Mouse (Mus musculus) forebrain, embryonic 13.5 days (tissue): ENCODE measurements around the gene Slc39a7. TPM values are rescaled to one million over a fixed set of nuclear protein-coding genes. Genes with fewer than 3 reads are reported as not detected.
"Not testable (repeated sequence)": the region's sequence is repeated elsewhere in the genome, so short reads cannot be mapped to it uniquely, and the experiment has no call there.

Experiments
- ATAC-seq: fragments of 200-750 bp; cut with Nextera tagmentation; 2 replicates; pipeline ENCODE4 v1.8.0; 2017
- H3K27ac ChIP-seq: fragments of 300-500 bp; sonication (generic); 2 replicates; pipeline ENCODE4 v1.5.1; 2015; ENCODE audit warnings: inconsistent platforms, mild to moderate bottlenecking, moderate library complexity
- H3K27me3 ChIP-seq: fragments of 300-500 bp; sonication (generic); 2 replicates; pipeline ENCODE4 v1.6.1; 2015; ENCODE audit warnings: mild to moderate bottlenecking, inconsistent platforms
- H3K36me3 ChIP-seq: fragments of 300-500 bp; sonication (generic); 2 replicates; pipeline ENCODE4 v1.6.1; 2015; ENCODE audit warnings: mild to moderate bottlenecking, inconsistent platforms; ENCODE audit not compliant: poor library complexity, severe bottlenecking
- H3K4me1 ChIP-seq: fragments of 300-500 bp; sonication (generic); 2 replicates; pipeline ENCODE4 v1.6.1; 2015; ENCODE audit warnings: inconsistent platforms
- H3K4me2 ChIP-seq: fragments of 300-500 bp; sonication (generic); 2 replicates; pipeline ENCODE4 v1.6.1; 2015; ENCODE audit warnings: inconsistent platforms, mild to moderate bottlenecking, moderate library complexity
- H3K4me3 ChIP-seq: fragments of 300-500 bp; sonication (generic); 2 replicates; pipeline ENCODE4 v1.5.1; 2015; ENCODE audit warnings: mild to moderate bottlenecking, inconsistent platforms
- H3K9ac ChIP-seq: fragments of 300-500 bp; sonication (generic); 2 replicates; pipeline ENCODE4 v1.6.1; 2015; ENCODE audit warnings: mild to moderate bottlenecking, inconsistent platforms
- H3K9me3 ChIP-seq: fragments of 300-500 bp; sonication (generic); replicated peaks from 2 replicates; pipeline ENCODE4 v1.6.1; 2016; ENCODE audit warnings: inconsistent platforms
- WGBS: fragments of 180-500 bp; shearing (Covaris S2); methylation state at CpG from one replicate; pipeline ENCODE4 v1.1.7; 2015; 5-methylcytosine and 5-hydroxymethylcytosine counted together
- polyA plus RNA-seq: library from polyadenylated mRNA; unstranded; fragments of >200 nt; fragmentation: Nextera tagmentation; extraction: Ambion mirVana; gene quantifications from 2 replicates; pipeline ENCODE4 v1.2.1, GENCODE M21; 2015

Gene Slc39a7
- polyA plus RNA-seq, 1 experiment from 2014 or later = 139 TPM

- Histone ChIP-seq H3K4me1 (peaks cover 47% of the 10 kb centered on the region), H3K9ac (0 out of 2 replicates have a peak overlapping the region, but pooled peaks have one; percentile 96), H3K4me2 (no peak overlapping the region), H3K4me3 (no peak overlapping the region; the same call in 1 of the 2 replicates), H3K9me3 (0 out of 2 replicates have a peak, but pooled peaks cover 4% of the 10 kb centered on the region), H3K27me3 (no peaks in the 10 kb centered on the region), H3K36me3 (peaks cover 45% of the 10 kb centered on the region), H3K27ac (no peak overlapping the region)
- ATAC-seq = no peak
- WGBS = 97% methylated on average over 20 of the region's 20 CpGs
Measured at GRCm38 (mm10) chr17:34022987-34023386, 8.5 kb downstream of the Slc39a7 start.

GRCm38 (mm10) chr17:34022414-34022783, 9.1 kb downstream of the Slc39a7 start:
- no peak for ATAC-seq
- Histone ChIP-seq H3K4me1 (peaks cover 42% of the 10 kb centered on the region), H3K4me3 (no peak overlapping the region), H3K4me2 (no peak overlapping the region), H3K9me3 (0 out of 2 replicates have a peak, but pooled peaks cover 4% of the 10 kb centered on the region), H3K27ac (no peak overlapping the region), H3K36me3 (peaks cover 45% of the 10 kb centered on the region), H3K27me3 (no peaks in the 10 kb centered on the region), H3K9ac (no peak overlapping the region)
- WGBS = 94% methylated on average over 14 of the region's 14 CpGs

- Histone ChIP-seq H3K4me2 (no peak overlapping the region), H3K27ac (no peak overlapping the region), H3K36me3 (peaks cover 45% of the 10 kb centered on the region), H3K4me3 (no peak overlapping the region), H3K9me3 (0 out of 2 replicates have a peak, but pooled peaks cover 4% of the 10 kb centered on the region), H3K27me3 (no peaks in the 10 kb centered on the region), H3K9ac (no peak overlapping the region), H3K4me1 (peaks cover 35% of the 10 kb centered on the region)
- WGBS = 95% methylated on average over 22 of the region's 23 CpGs
- no peak for ATAC-seq
Measured at GRCm38 (mm10) chr17:34021539-34022413, 9.7 kb downstream of the Slc39a7 start.

GRCm38 (mm10) chr17:34013436-34013835, 18.0 kb downstream of the Slc39a7 start:
- Histone ChIP-seq H3K27ac (no peak overlapping the region), H3K4me1 (no peaks in the 10 kb centered on the region), H3K4me3 (no peak overlapping the region), H3K27me3 (no peaks in the 10 kb centered on the region), H3K9me3 (peaks cover 3% of the 10 kb centered on the region), H3K36me3 (peaks cover 8% of the 10 kb centered on the region), H3K4me2 (no peak overlapping the region), H3K9ac (no peak overlapping the region)
- 94% methylated on average over 8 of the region's 8 CpGs for WGBS
- ATAC-seq = no peak

- 80% methylated on average over 5 of the region's 5 CpGs for WGBS
- H3K4me1 ChIP-seq = no peaks in the 10 kb centered on the region
- H3K27ac ChIP-seq = no peak overlapping the region
- peaks cover 4% of the 10 kb centered on the region; the same call in 1 of the 2 replicates for H3K36me3 ChIP-seq
- no peaks in the 10 kb centered on the region for H3K27me3 ChIP-seq
- ATAC-seq = no peak
- no peak overlapping the region for H3K4me2 ChIP-seq
- no peak overlapping the region for H3K9ac ChIP-seq
- no peak overlapping the region for H3K4me3 ChIP-seq
- H3K9me3 ChIP-seq = peaks cover 3% of the 10 kb centered on the region
Measured at GRCm38 (mm10) chr17:34010156-34010555, 21.3 kb downstream of the Slc39a7 start.

- Histone ChIP-seq H3K27me3 (peaks cover 9% of the 10 kb centered on the region), H3K9ac (no peak overlapping the region), H3K9me3 (no peaks in the 10 kb centered on the region), H3K4me3 (no peak overlapping the region), H3K4me1 (no peaks in the 10 kb centered on the region), H3K4me2 (no peak overlapping the region), H3K36me3 (no peaks in the 10 kb centered on the region), H3K27ac (no peak overlapping the region)
- 56% methylated on average over 2 of the region's 2 CpGs for WGBS
- ATAC-seq = no peak
Measured at GRCm38 (mm10) chr17:34006570-34006969, 24.9 kb downstream of the Slc39a7 start.

- Histone ChIP-seq H3K27ac (no peak overlapping the region), H3K4me1 (peaks cover 11% of the 10 kb centered on the region), H3K9me3 (no peaks in the 10 kb centered on the region), H3K9ac (no peak overlapping the region), H3K27me3 (peaks cover 39% of the 10 kb centered on the region), H3K4me2 (no peak overlapping the region), H3K36me3 (no peaks in the 10 kb centered on the region), H3K4me3 (no peak overlapping the region)
- 5% methylated on average over 5 of the region's 5 CpGs for WGBS
- ATAC-seq = no peak
Measured at GRCm38 (mm10) chr17:34003426-34003825, 28.1 kb downstream of the Slc39a7 start.

GRCm38 (mm10) chr17:34000796-34001195, 30.7 kb downstream of the Slc39a7 start:
- ATAC-seq, H3K36me3 ChIP-seq, H3K4me3 ChIP-seq, H3K9ac ChIP-seq, H3K9me3 ChIP-seq, H3K4me2 ChIP-seq, H3K27ac ChIP-seq: not testable (repeated sequence)
- WGBS = 49% methylated on average over 2 of the region's 2 CpGs
- H3K4me1 ChIP-seq = peaks cover 11% of the 10 kb centered on the region
- peaks cover 39% of the 10 kb centered on the region for H3K27me3 ChIP-seq

GRCm38 (mm10) chr17:34000150-34000537, 31.3 kb downstream of the Slc39a7 start, which contains the start of gene H2-K1:
H2-K1 (minus strand) TSS chr17:34000347.
- WGBS = under 1% methylated on average over 29 of the region's 30 CpGs
- H3K9ac ChIP-seq = peak within 1 kb of the TSS; percentile 67

GRCm38 (mm10) chr17:33999341-34000149, 31.9 kb downstream of the Slc39a7 start:
- WGBS = 2% methylated on average over 87 of the region's 87 CpGs
- H3K27ac ChIP-seq = no peak overlapping the region
- peak; percentile 16; the same call in 1 of the 2 replicates for ATAC-seq
- peak overlapping the region; percentile 67 for H3K9ac ChIP-seq
- H3K27me3 ChIP-seq = peaks cover 39% of the 10 kb centered on the region
- H3K4me2 ChIP-seq = peak overlapping the region; percentile 96
- peak overlapping the region; percentile 53 for H3K4me3 ChIP-seq
- H3K9me3 ChIP-seq = no peaks in the 10 kb centered on the region
- peaks cover 11% of the 10 kb centered on the region for H3K4me1 ChIP-seq
- H3K36me3 ChIP-seq = no peaks in the 10 kb centered on the region

More at GRCm38 (mm10) chr17:34000150-34000537, 31.3 kb downstream of the Slc39a7 start, which contains the start of gene H2-K1:
- peaks cover 11% of the 10 kb centered on the region for H3K4me1 ChIP-seq
- H3K4me2 ChIP-seq = peak within 1 kb of the TSS; percentile 96
- no peak within 1 kb of the TSS for H3K27ac ChIP-seq
- H3K9me3 ChIP-seq = no peaks in the 10 kb centered on the region
- ATAC-seq = peak; percentile 43; the same call in 1 of the 2 replicates
- peaks cover 39% of the 10 kb centered on the region for H3K27me3 ChIP-seq
- H3K36me3 ChIP-seq = no peaks in the 10 kb centered on the region
- H3K4me3 ChIP-seq = peak within 1 kb of the TSS; percentile 53

GRCm38 (mm10) chr17:33998697-33999096, 32.8 kb downstream of the Slc39a7 start:
- not testable (repeated sequence) for H3K9ac ChIP-seq, H3K27ac ChIP-seq, H3K4me3 ChIP-seq, H3K9me3 ChIP-seq, ATAC-seq, H3K36me3 ChIP-seq, H3K4me2 ChIP-seq
- 66% methylated on average over 5 of the region's 5 CpGs for WGBS
- H3K27me3 ChIP-seq = peaks cover 39% of the 10 kb centered on the region
- peaks cover 11% of the 10 kb centered on the region for H3K4me1 ChIP-seq

- WGBS = 96% methylated on average over 2 of the region's 2 CpGs
Measured at GRCm38 (mm10) chr17:33997025-33997424, 34.5 kb downstream of the Slc39a7 start.

More at GRCm38 (mm10) chr17:33997025-33997424, 34.5 kb downstream of the Slc39a7 start:
- H3K36me3 ChIP-seq, H3K9ac ChIP-seq, H3K4me2 ChIP-seq, H3K4me3 ChIP-seq, H3K9me3 ChIP-seq, H3K27ac ChIP-seq, ATAC-seq: not testable (repeated sequence)
- H3K4me1 ChIP-seq = peaks cover 11% of the 10 kb centered on the region
- peaks cover 35% of the 10 kb centered on the region for H3K27me3 ChIP-seq
